Mouse (Mus musculus) lung, postnatal 36 days (tissue): ENCODE measurements around the gene Fndc9.
A peak's percentile ranks its signal among the peaks of the same experiment; 100 is the strongest.

ENCODE experiments used
- DNase-seq: peaks from one replicate; pipeline ENCODE4 v3.0.0; 2022; ENCODE audit warnings: mixed read lengths

The Fndc9 gene

GRCm38 (mm10) chr11:46278709-46279108, 43.4 kb downstream of the Fndc9 start:
- DNase-seq, result no peak

GRCm38 (mm10) chr11:46282612-46283011, 47.3 kb downstream of the Fndc9 start:
- no peak for DNase-seq

- DNase-seq, result no peak
These were observed 48.5 kb downstream of the Fndc9 start for GRCm38 (mm10) chr11:46283800-46284199.

GRCm38 (mm10) chr11:46286803-46287202, 51.5 kb downstream of the Fndc9 start:
- peak; percentile 29 for DNase-seq

DNA sequence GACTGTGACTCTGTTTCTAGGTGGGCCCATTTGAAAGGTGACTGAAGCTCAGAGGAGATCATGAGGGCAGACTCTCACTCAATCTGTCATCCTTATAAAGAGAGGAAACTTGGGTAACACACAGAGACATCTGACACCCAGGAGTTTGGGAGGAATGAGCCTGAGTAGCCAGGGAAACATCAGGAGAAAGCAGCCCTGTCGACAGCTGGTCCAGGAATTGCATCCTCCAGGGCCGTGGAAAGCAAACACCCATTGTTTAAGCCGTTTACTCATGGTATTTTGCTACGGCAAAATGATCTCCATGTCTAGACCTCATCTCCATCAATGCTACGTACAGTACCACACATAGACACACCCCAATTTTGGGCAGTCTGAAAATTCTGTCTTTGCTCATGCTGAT, 52.8 kb downstream of the Fndc9 start:
- DNase-seq, result no peak

- DNase-seq, result no peak
These were observed 53.7 kb downstream of the Fndc9 start for GRCm38 (mm10) chr11:46289022-46289421.
